Mouse (Mus musculus) lung, postnatal 0 days (tissue): ENCODE measurements at regions not wholly inside any gene's neighbourhood (a gene's known extent, or its start where the extent isn't known, plus 50 kb on each side); places are given as distances from the start of the nearest gene placed in this dataset.
A peak's percentile ranks its signal among the peaks of the same experiment; 100 is the strongest.

Experiments
- ATAC-seq: fragments of 200-750 bp; cut with Nextera tagmentation; 2 replicates; pipeline ENCODE4 v1.8.0; 2017; ENCODE audit warnings: moderate library complexity
- DNase-seq: peaks from one replicate; pipeline ENCODE4 v3.0.0-alpha.2; 2016; ENCODE audit warnings: low spot score
- H3K27ac ChIP-seq: fragments of 300-500 bp; sonication (generic); 2 replicates; pipeline ENCODE4 v1.5.1; 2014; ENCODE audit warnings: antibody characterized with exemption, mild to moderate bottlenecking, low read length, mixed read lengths
- H3K27me3 ChIP-seq: fragments of 300-500 bp; sonication (generic); replicated peaks from 2 replicates; pipeline ENCODE4 v1.6.1; 2014; ENCODE audit warnings: low read length, mixed read lengths; ENCODE audit not compliant: insufficient read depth
- H3K36me3 ChIP-seq: fragments of 300-500 bp; sonication (generic); 2 replicates; pipeline ENCODE4 v1.6.1; 2014; ENCODE audit warnings: low read length, mixed read lengths; ENCODE audit not compliant: insufficient read depth
- H3K4me1 ChIP-seq: fragments of 300-500 bp; sonication (generic); 2 replicates; pipeline ENCODE4 v1.6.1; 2014; ENCODE audit warnings: antibody characterized with exemption, low read depth, low read length, mixed read lengths; ENCODE audit not compliant: insufficient read depth
- H3K4me2 ChIP-seq: fragments of 300-500 bp; sonication (generic); replicated peaks from 2 replicates; pipeline ENCODE4 v1.6.1; 2014; ENCODE audit warnings: low read depth, mild to moderate bottlenecking, low read length, moderate library complexity, mixed read lengths
- H3K4me3 ChIP-seq: fragments of 300-500 bp; sonication (generic); 2 replicates; pipeline ENCODE4 v1.5.1; 2014; ENCODE audit warnings: low read depth, low read length
- H3K9ac ChIP-seq: fragments of 300-500 bp; sonication (generic); replicated peaks from 2 replicates; pipeline ENCODE4 v1.6.1; 2014; ENCODE audit warnings: low read depth, mild to moderate bottlenecking
- H3K9me3 ChIP-seq: fragments of 300-500 bp; sonication (generic); 2 replicates; pipeline ENCODE4 v1.6.1; 2016; ENCODE audit warnings: low read length, mixed read lengths
- CTCF ChIP-seq: IDR thresholded peaks from 2 replicates; pipeline ENCODE4 v1.5.1; 2016; ENCODE audit warnings: antibody characterized with exemption, mild to moderate bottlenecking
- EP300 ChIP-seq: IDR thresholded peaks from 2 replicates; pipeline ENCODE4 v1.6.1; 2016; ENCODE audit warnings: antibody characterized with exemption, mild to moderate bottlenecking, control low read depth
- WGBS: fragments of 180-500 bp; shearing (Covaris S2); extraction: QIAGEN DNeasy Blood & Tissue Kit; methylation state at CpG from one replicate; pipeline ENCODE4 v1.1.7; 2014; 5-methylcytosine and 5-hydroxymethylcytosine counted together

- H3K4me1 ChIP-seq: no peaks in the 10 kb centered on the region
- no peak overlapping the region for H3K9ac ChIP-seq
- ATAC-seq (no peak), DNase-seq (peak; percentile 7)
- H3K4me3 ChIP-seq: no peak overlapping the region
- no peaks in the 10 kb centered on the region for H3K27me3 ChIP-seq
- WGBS: 40% methylated on average over 2 of the region's 2 CpGs
- no peaks in the 10 kb centered on the region for H3K9me3 ChIP-seq
- no peaks in the 10 kb centered on the region for H3K36me3 ChIP-seq
- no peak overlapping the region for H3K4me2 ChIP-seq
- H3K27ac ChIP-seq: no peak overlapping the region
- TF ChIP-seq CTCF (no peak), EP300 (no peak)
Observed at GRCm38 (mm10) chr15:34775714-34776113, 418.0 kb upstream of the 9430069I07Rik start.

- Histone ChIP-seq H3K4me3 (no peak overlapping the region), H3K27ac (no peak overlapping the region), H3K9ac (no peak overlapping the region), H3K9me3 (no peaks in the 10 kb centered on the region), H3K27me3 (no peaks in the 10 kb centered on the region), H3K36me3 (no peaks in the 10 kb centered on the region), H3K4me1 (no peaks in the 10 kb centered on the region), H3K4me2 (no peak overlapping the region)
- ATAC-seq (peak; percentile 75), DNase-seq (peak; percentile 42)
- TF ChIP-seq CTCF (no peak), EP300 (no peak)
- WGBS: 52% methylated on average over 2 of the region's 2 CpGs
Observed at GRCm38 (mm10) chr15:34751746-34752145, 394.1 kb upstream of the 9430069I07Rik start.

GRCm38 (mm10) chr15:34751021-34751420 is 393.3 kb upstream of the 9430069I07Rik start:
- Histone ChIP-seq H3K36me3 (no peaks in the 10 kb centered on the region), H3K4me3 (no peak overlapping the region), H3K27me3 (no peaks in the 10 kb centered on the region), H3K27ac (no peak overlapping the region), H3K9me3 (no peaks in the 10 kb centered on the region), H3K4me2 (no peak overlapping the region), H3K9ac (no peak overlapping the region), H3K4me1 (no peaks in the 10 kb centered on the region)
- ATAC-seq (no peak), DNase-seq (no peak)
- 56% methylated on average over 2 of the region's 2 CpGs for WGBS
- TF ChIP-seq EP300: no peak
- no peak for TF ChIP-seq CTCF

GRCm38 (mm10) chr15:34747111-34747510 is 389.4 kb upstream of the 9430069I07Rik start:
- no peak overlapping the region for H3K4me2 ChIP-seq
- H3K4me1 ChIP-seq: no peaks in the 10 kb centered on the region
- H3K9ac ChIP-seq: no peak overlapping the region
- no peak for ATAC-seq
- H3K27me3 ChIP-seq: no peaks in the 10 kb centered on the region
- peak; percentile 18 for DNase-seq
- H3K36me3 ChIP-seq: no peaks in the 10 kb centered on the region
- no peaks in the 10 kb centered on the region for H3K9me3 ChIP-seq
- no peak overlapping the region for H3K27ac ChIP-seq
- no peak for TF ChIP-seq EP300
- TF ChIP-seq CTCF: no peak
- 61% methylated on average over 4 of the region's 4 CpGs for WGBS
- no peak overlapping the region for H3K4me3 ChIP-seq

GRCm38 (mm10) chr15:34743130-34743782 is 385.6 kb upstream of the 9430069I07Rik start:
- H3K9ac ChIP-seq: no peak overlapping the region
- no peaks in the 10 kb centered on the region for H3K27me3 ChIP-seq
- DNase-seq (peak; percentile 86), ATAC-seq (peak; percentile 80)
- TF ChIP-seq EP300: 0 out of 2 replicates have a peak, but pooled peaks have one; percentile 28
- peak; percentile 85 for TF ChIP-seq CTCF
- H3K36me3 ChIP-seq: no peaks in the 10 kb centered on the region
- no peaks in the 10 kb centered on the region for H3K4me1 ChIP-seq
- no peak overlapping the region for H3K4me3 ChIP-seq
- 29% methylated on average over 15 of the region's 15 CpGs for WGBS
- no peak overlapping the region for H3K4me2 ChIP-seq
- H3K9me3 ChIP-seq: no peaks in the 10 kb centered on the region
- no peak overlapping the region for H3K27ac ChIP-seq

GRCm38 (mm10) chr15:34741488-34741887 is 383.8 kb upstream of the 9430069I07Rik start:
- H3K9me3 ChIP-seq: no peaks in the 10 kb centered on the region
- ATAC-seq: no peak
- H3K4me1 ChIP-seq: no peaks in the 10 kb centered on the region
- TF ChIP-seq EP300: no peak
- H3K9ac ChIP-seq: no peak overlapping the region
- H3K27me3 ChIP-seq: no peaks in the 10 kb centered on the region
- no peak overlapping the region for H3K4me2 ChIP-seq
- WGBS: 63% methylated on average over 4 of the region's 4 CpGs
- no peak overlapping the region for H3K27ac ChIP-seq
- no peaks in the 10 kb centered on the region for H3K36me3 ChIP-seq
- no peak overlapping the region for H3K4me3 ChIP-seq
- peak; percentile 6 for DNase-seq
